Mouse (Mus musculus): Measurements from ENCODE around the gene Adgrf3. TPM values are rescaled to one million over a fixed set of nuclear protein-coding genes. Genes with fewer than 3 reads are reported as not detected.
A peak's percentile ranks its signal among the peaks of the same experiment; 100 is the strongest.

The Adgrf3 gene
- polyA plus RNA-seq, 1 experiment from 2014 or later = not detected

GRCm38 (mm10) chr5:30155821-30156629, 49.5 kb downstream of the Adgrf3 start:
- ATAC-seq (ENCODE audit: low FRiP score) = no peak
- Histone ChIP-seq H3K9ac (peak overlapping the region; percentile 87), H3K36me3 (replicated peaks) (no peaks in the 10 kb centered on the region), H3K4me1 (peaks cover 21% of the 10 kb centered on the region), H3K4me2 (peak overlapping the region; percentile 72), H3K9me3 (no peaks in the 10 kb centered on the region), H3K4me3 (replicated peaks) (peak overlapping the region; percentile 90), H3K27me3 (no peaks in the 10 kb centered on the region), H3K27ac (no peak overlapping the region)
- WGBS = 36% methylated on average over 13 of the region's 13 CpGs

GRCm38 (mm10) chr5:30155395-30155792, 50.1 kb downstream of the Adgrf3 start:
- Histone ChIP-seq H3K27ac (peak overlapping the region; percentile 78), H3K4me1 (peaks cover 21% of the 10 kb centered on the region), H3K36me3 (replicated peaks) (no peaks in the 10 kb centered on the region), H3K4me3 (replicated peaks) (peak overlapping the region; percentile 90), H3K4me2 (peak overlapping the region; percentile 72), H3K27me3 (no peaks in the 10 kb centered on the region), H3K9ac (peak overlapping the region; percentile 87), H3K9me3 (no peaks in the 10 kb centered on the region)
- peak; percentile 71 for ATAC-seq (ENCODE audit: low FRiP score)
- WGBS = under 1% methylated on average over 31 of the region's 31 CpGs

DNA sequence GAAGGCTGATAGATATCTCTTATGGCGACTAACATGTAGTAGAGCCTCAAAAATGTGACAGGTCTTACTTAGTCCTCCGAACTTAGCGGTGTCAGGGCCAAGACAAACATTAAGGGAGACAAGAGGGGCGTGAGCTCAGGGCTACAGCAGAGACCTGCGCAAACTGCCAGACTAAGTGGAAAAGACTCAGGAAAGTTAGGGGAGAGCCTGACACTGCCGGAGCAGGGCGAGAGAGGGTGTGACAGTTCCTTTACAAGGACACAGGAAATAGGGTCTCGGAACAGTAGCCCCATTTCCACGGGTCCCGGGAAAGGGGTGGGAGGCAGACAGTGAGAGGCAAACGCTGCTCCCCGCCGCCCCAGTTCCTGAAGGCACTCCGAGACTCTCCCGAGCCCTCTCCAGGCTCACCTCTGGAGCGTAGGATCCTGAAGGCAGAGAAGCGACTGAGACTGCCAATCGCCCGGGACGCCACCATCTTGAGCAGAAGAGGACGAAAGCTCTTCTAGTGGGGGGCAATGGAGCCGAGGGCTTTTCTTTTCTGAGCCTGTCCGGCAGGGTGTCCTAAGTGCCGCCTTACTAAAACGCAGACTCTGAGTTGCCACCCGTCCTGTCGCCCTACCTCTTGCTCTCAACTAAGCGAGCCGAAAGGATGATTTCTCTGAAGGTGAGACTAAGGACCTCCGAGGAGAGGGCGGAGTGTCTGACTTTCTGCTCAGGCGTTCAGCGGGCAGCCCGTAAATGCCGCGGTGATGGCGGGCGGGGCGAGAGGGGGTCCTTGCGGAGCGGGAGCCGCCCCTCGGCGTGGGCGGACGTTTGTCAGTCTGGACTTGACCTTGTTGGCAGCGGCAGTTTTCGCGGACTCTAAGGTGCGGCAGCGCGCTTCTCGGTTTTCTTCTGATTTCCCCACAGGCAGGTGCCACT, 50.8 kb downstream of the Adgrf3 start, which contains the start of the genes Hadha and Hadhb:
Gene Hadha, minus strand, starts transcription at position 689 of the 921 bp plus-strand sequence.
Gene Hadhb, plus strand, starts transcription at position 775 of the 921 bp plus-strand sequence.
- H3K4me3 ChIP-seq (replicated peaks) = peak within 1 kb of the TSS; percentile 90
- no peaks in the 10 kb centered on the region for H3K27me3 ChIP-seq
- peak; percentile 90 for ATAC-seq (ENCODE audit: low FRiP score)
- peaks cover 21% of the 10 kb centered on the region for H3K4me1 ChIP-seq
- H3K4me2 ChIP-seq = peak within 1 kb of the TSS; percentile 72
- peak within 1 kb of the TSS; percentile 87 for H3K9ac ChIP-seq
- WGBS = under 1% methylated on average over 53 of the region's 53 CpGs
- H3K27ac ChIP-seq = peak within 1 kb of the TSS; percentile 78
- no peaks in the 10 kb centered on the region for H3K36me3 ChIP-seq (replicated peaks)
- no peaks in the 10 kb centered on the region for H3K9me3 ChIP-seq

DNA sequence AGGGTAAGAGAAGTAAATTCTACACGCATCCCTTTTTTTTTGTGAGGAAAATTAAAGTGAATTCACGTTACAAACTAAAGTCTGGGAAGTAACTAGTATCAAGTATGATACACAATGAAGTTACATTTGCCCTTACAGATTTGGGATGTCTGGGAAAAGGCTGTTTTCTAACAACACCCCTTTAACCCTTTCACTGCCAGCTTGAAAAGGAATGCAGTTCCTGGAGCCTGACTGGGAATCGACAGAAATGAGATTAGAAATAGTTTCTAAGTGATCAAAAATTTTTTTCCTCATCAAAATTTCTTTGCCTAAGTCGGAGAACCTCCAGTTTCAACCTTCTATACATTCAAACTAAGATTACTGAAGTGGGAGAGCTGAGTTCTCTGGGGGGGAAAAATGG, 51.5 kb downstream of the Adgrf3 start:
- H3K4me3 ChIP-seq (replicated peaks) = peak overlapping the region; percentile 90
- H3K36me3 ChIP-seq (replicated peaks) = no peaks in the 10 kb centered on the region
- ATAC-seq (ENCODE audit: low FRiP score) = no peak
- H3K27me3 ChIP-seq = no peaks in the 10 kb centered on the region
- H3K4me2 ChIP-seq = peak overlapping the region; percentile 72
- H3K27ac ChIP-seq = no peak overlapping the region
- peak overlapping the region; percentile 87 for H3K9ac ChIP-seq
- 23% methylated on average over 4 of the region's 4 CpGs for WGBS
- peaks cover 21% of the 10 kb centered on the region for H3K4me1 ChIP-seq
- no peaks in the 10 kb centered on the region for H3K9me3 ChIP-seq

- H3K27ac ChIP-seq = no peak overlapping the region
- H3K9ac ChIP-seq = no peak overlapping the region
- no peaks in the 10 kb centered on the region for H3K27me3 ChIP-seq
- H3K9me3 ChIP-seq = no peaks in the 10 kb centered on the region
- no peaks in the 10 kb centered on the region for H3K36me3 ChIP-seq (replicated peaks)
- 89% methylated on average over 2 of the region's 2 CpGs for WGBS
- no peak overlapping the region for H3K4me3 ChIP-seq (replicated peaks)
- ATAC-seq (ENCODE audit: low FRiP score) = no peak
- H3K4me1 ChIP-seq = peaks cover 21% of the 10 kb centered on the region
- H3K4me2 ChIP-seq = no peak overlapping the region
Observed at GRCm38 (mm10) chr5:30153222-30153621, 52.3 kb downstream of the Adgrf3 start.

DNA sequence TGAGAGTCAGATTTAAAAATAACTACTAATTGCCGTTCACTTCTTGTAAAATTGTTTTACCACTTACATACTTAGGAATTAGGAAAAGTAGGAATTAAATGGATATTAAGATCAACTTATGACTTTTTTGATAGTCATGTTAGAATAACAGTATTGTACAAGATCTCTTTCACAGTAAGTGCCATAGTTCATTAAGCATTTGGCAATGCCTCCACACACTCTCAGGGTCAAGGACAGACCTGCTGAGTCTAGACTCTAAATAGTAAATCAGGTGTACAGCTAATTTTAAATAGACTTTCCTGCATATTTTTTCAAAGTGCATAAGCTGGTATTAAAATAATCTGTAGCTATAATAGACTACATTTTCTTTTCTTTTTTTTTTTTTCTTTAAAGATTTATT, 53.1 kb downstream of the Adgrf3 start:
- whole genome bisulfite sequencing = 88% methylated on average over 1 of the region's 1 CpGs
- no peaks in the 10 kb centered on the region for H3K36me3 ChIP-seq (replicated peaks)
- no peak overlapping the region for H3K9ac ChIP-seq
- H3K4me2 ChIP-seq = no peak overlapping the region
- no peak for ATAC-seq (ENCODE audit: low FRiP score)
- H3K9me3 ChIP-seq = no peaks in the 10 kb centered on the region
- H3K27me3 ChIP-seq = no peaks in the 10 kb centered on the region
- H3K27ac ChIP-seq = no peak overlapping the region
- H3K4me1 ChIP-seq = peaks cover 21% of the 10 kb centered on the region
- H3K4me3 ChIP-seq (replicated peaks) = no peak overlapping the region

GRCm38 (mm10) chr5:30152007-30152406, 53.5 kb downstream of the Adgrf3 start:
- H3K4me3 ChIP-seq (replicated peaks) = no peak overlapping the region
- H3K4me1 ChIP-seq = peaks cover 21% of the 10 kb centered on the region
- ATAC-seq (ENCODE audit: low FRiP score) = no peak
- H3K9me3 ChIP-seq = no peaks in the 10 kb centered on the region
- H3K4me2 ChIP-seq = no peak overlapping the region
- no peak overlapping the region for H3K9ac ChIP-seq
- H3K36me3 ChIP-seq (replicated peaks) = no peaks in the 10 kb centered on the region
- no peaks in the 10 kb centered on the region for H3K27me3 ChIP-seq
- WGBS = 43% methylated on average over 4 of the region's 4 CpGs
- no peak overlapping the region for H3K27ac ChIP-seq

DNA sequence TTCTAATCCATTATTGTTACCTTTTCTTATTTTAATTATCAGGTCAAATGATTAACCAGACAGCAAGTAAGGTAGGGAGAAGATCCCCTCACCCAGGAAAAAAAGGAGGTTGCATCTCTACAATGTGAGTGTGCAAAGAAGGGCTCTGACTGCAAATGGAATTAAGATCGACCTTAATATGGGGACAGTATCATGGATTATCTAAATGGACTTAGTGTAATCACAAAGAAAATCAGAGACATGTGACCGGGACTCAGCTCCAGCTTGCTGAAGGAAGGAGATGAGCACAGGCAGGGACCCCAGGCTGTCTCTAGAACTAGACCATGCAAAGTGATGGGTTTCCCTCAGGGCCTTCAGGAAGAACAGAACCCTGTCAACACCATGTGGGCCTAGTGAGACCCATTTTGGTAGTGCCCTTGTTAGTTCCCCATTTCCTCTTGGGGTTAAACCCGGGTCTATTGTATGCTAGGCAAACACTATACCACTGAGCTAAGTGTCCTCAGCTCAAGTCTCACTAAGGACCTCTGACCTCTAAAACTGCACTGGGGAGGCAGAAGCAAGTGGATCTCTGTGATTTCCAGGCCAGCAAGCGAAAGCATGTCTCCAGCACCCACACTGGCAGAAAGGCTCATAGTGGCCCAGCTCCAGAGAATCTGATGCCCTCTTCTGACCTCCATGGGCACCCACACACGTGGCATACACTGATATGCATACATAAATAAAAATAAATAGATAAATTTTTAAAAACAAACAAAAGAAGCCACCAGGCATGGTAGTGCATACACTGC, 57.2 kb downstream of the Adgrf3 start:
- no peaks in the 10 kb centered on the region for H3K27me3 ChIP-seq
- no peak overlapping the region for H3K9ac ChIP-seq
- no peak overlapping the region for H3K4me2 ChIP-seq
- no peak for ATAC-seq (ENCODE audit: low FRiP score)
- no peak overlapping the region for H3K27ac ChIP-seq
- no peaks in the 10 kb centered on the region for H3K9me3 ChIP-seq
- H3K36me3 ChIP-seq (replicated peaks) = peaks cover 30% of the 10 kb centered on the region
- peaks cover 8% of the 10 kb centered on the region; the same call in 1 of the 2 replicates for H3K4me1 ChIP-seq
- 96% methylated on average over 5 of the region's 5 CpGs for WGBS
- no peak overlapping the region for H3K4me3 ChIP-seq (replicated peaks)

- Histone ChIP-seq H3K4me3 (replicated peaks) (no peak overlapping the region), H3K4me1 (peaks cover 1% of the 10 kb centered on the region; the same call in 1 of the 2 replicates), H3K36me3 (replicated peaks) (peaks cover 47% of the 10 kb centered on the region), H3K9ac (no peak overlapping the region), H3K9me3 (no peaks in the 10 kb centered on the region), H3K27me3 (no peaks in the 10 kb centered on the region), H3K4me2 (no peak overlapping the region), H3K27ac (no peak overlapping the region)
- no peak for ATAC-seq (ENCODE audit: low FRiP score)
- WGBS = 86% methylated on average over 6 of the region's 6 CpGs
Observed at GRCm38 (mm10) chr5:30146526-30146925, 59.0 kb downstream of the Adgrf3 start.
